Mouse (Mus musculus) small intestine, adult 2 months (tissue): ENCODE results near the gene Ckap2. TPM values are rescaled to one million over a fixed set of nuclear protein-coding genes. Genes with fewer than 3 reads are reported as not detected.
A peak's percentile ranks its signal among the peaks of the same experiment; 100 is the strongest.

Source experiments
- H3K27ac ChIP-seq: fragments of 200-500 bp; 2 replicates; pipeline ENCODE4 v1.5.1; 2012; ENCODE audit warnings: low read depth, low read length, control low read depth, inconsistent platforms; ENCODE audit not compliant: insufficient read depth
- H3K27me3 ChIP-seq: fragments of 200-500 bp; 2 replicates; pipeline ENCODE4 v1.6.1; 2012; ENCODE audit warnings: mild to moderate bottlenecking, moderate library complexity, low read length, inconsistent platforms; ENCODE audit not compliant: control insufficient read depth, insufficient read depth
- H3K36me3 ChIP-seq: fragments of 200-500 bp; 2 replicates; pipeline ENCODE4 v1.6.1; 2012; ENCODE audit warnings: mild to moderate bottlenecking, low read length, control low read depth, inconsistent platforms; ENCODE audit not compliant: control insufficient read depth, insufficient read depth
- H3K4me1 ChIP-seq: fragments of 200-500 bp; 2 replicates; pipeline ENCODE4 v1.6.1; 2012; ENCODE audit warnings: low read length, inconsistent platforms, mixed read lengths; ENCODE audit not compliant: control insufficient read depth, insufficient read depth, insufficient read length
- H3K4me3 ChIP-seq: fragments of 200-500 bp; 2 replicates; pipeline ENCODE4 v1.5.1; 2012; ENCODE audit warnings: low read depth, mild to moderate bottlenecking, control low read depth, inconsistent platforms, low read length, moderate library complexity
- CTCF ChIP-seq: fragments of 200-500 bp; IDR thresholded peaks from 2 replicates; pipeline ENCODE4 v1.5.1; 2012; ENCODE audit warnings: low read depth, mild to moderate bottlenecking, control low read depth, inconsistent platforms, low read length, moderate library complexity, mixed read lengths; ENCODE audit not compliant: insufficient replicate concordance, insufficient read length; ENCODE audit errors: extremely low read depth
- POLR2A ChIP-seq: fragments of 200-500 bp; IDR thresholded peaks from 2 replicates; pipeline ENCODE4 v1.6.1; 2012; ENCODE audit warnings: low read depth, mild to moderate bottlenecking, control low read depth, inconsistent platforms, low read length, moderate library complexity
- WGBS: fragments of 180-500 bp; shearing (Covaris S2); methylation state at CpG from one replicate; pipeline ENCODE4 v1.1.7; 2018; 5-methylcytosine and 5-hydroxymethylcytosine counted together
- polyA plus RNA-seq: library from polyadenylated mRNA; depleted of rRNA; stranded (reverse); fragments of >200 nt; gene quantifications from 2 replicates; pipeline ENCODE4 v1.2.3, GENCODE M21; 2012

Gene Ckap2
- polyA plus RNA-seq, 1 experiment: 2.1 TPM

- 94% methylated on average over 5 of the region's 5 CpGs for WGBS
- Histone ChIP-seq H3K4me1 (peaks cover 6% of the 10 kb centered on the region), H3K4me3 (no peak overlapping the region), H3K36me3 (peaks cover 7% of the 10 kb centered on the region; the same call in 1 of the 2 replicates), H3K27me3 (no peaks in the 10 kb centered on the region), H3K27ac (no peak overlapping the region)
- TF ChIP-seq POLR2A: no peak
- TF ChIP-seq CTCF: no peak
Observed at GRCm38 (mm10) chr8:22169167-22169566, 16.5 kb downstream of the Ckap2 start.

DNA sequence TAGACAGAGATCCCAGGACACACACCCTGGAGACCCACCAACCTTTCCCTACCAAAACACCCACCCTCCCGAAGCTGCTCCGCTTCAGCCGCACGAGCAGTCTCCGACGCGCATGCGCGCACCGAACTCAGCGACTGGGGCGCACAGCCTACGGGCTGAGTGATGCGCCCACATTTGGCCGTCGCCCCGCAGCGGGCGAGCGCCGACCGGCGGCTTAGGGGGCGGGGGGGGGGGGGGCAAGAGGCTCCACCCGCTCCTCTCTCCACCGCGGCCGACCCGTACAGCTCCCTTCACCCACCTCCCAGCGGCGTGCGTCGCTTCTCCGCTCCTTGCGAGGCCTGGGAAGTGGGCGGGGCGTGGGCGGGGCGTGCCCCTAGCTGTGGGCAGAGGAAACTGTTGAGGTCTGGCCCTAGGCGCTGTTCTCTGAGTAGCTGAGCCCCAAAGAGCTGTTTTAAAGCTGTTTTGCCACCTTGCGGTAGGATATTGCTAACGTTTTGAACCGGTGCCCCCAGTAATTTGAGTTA is 19.5 kb downstream of the Ckap2 start, which contains the start of gene Nek3:
Nek3 (minus strand) TSS at position 356 of the 524 bp plus-strand sequence.
- peak within 1 kb of the TSS; percentile 70 for H3K4me3 ChIP-seq
- WGBS: under 1% methylated on average over 43 of the region's 43 CpGs
- H3K4me1 ChIP-seq: peaks cover 8% of the 10 kb centered on the region
- H3K36me3 ChIP-seq: peaks cover 7% of the 10 kb centered on the region; the same call in 1 of the 2 replicates
- H3K27ac ChIP-seq: peak within 1 kb of the TSS; percentile 92
- TF ChIP-seq CTCF (peak; percentile 52; the same call in 1 of the 2 replicates), POLR2A (peak; percentile 45; the same call in 1 of the 2 replicates)
- H3K27me3 ChIP-seq: no peaks in the 10 kb centered on the region

DNA sequence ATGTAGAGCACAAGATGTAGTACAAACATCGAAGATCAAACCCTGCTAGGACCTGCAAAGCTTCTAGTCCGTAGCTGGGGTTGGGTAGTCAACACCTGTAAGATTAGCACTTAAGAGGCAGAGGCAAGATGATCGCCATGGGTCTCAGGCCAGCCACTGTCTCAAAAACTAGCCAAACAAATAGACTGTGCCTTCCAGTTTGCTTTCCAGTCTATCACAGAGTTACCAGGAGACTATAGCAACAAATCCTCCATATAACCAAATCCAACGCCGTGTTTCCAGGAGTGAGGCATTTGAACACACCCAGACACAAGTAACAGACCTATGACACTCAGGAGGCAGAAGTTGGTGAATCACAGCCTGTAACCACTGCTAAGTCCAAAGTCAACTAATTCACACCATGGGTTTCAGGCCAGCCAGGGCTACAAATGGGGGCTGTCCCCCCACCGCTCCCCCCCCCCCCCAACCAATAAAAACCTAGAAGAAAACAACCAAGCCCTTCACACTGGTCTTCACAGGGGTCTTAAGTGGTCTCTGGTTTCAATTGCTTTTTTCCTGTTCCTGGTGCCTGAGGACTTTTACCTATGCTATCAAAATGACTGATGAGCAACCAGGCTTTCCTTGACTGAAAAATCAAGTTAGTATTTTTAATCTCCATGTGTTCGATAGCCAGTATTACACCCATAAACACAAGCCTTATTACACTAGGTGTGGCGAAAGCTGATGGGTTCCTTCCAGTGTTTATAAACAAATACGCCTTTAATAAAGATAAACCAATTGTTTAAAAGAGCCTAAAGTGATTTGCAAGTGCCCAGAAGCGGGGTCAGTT is 20.2 kb downstream of the Ckap2 start:
- peak overlapping the region; percentile 92 for H3K27ac ChIP-seq
- H3K36me3 ChIP-seq: peaks cover 7% of the 10 kb centered on the region; the same call in 1 of the 2 replicates
- WGBS: 27% methylated on average over 10 of the region's 10 CpGs
- no peak for TF ChIP-seq POLR2A
- no peak for TF ChIP-seq CTCF
- H3K4me1 ChIP-seq: peaks cover 8% of the 10 kb centered on the region
- H3K27me3 ChIP-seq: no peaks in the 10 kb centered on the region
- peak overlapping the region; percentile 70 for H3K4me3 ChIP-seq

DNA sequence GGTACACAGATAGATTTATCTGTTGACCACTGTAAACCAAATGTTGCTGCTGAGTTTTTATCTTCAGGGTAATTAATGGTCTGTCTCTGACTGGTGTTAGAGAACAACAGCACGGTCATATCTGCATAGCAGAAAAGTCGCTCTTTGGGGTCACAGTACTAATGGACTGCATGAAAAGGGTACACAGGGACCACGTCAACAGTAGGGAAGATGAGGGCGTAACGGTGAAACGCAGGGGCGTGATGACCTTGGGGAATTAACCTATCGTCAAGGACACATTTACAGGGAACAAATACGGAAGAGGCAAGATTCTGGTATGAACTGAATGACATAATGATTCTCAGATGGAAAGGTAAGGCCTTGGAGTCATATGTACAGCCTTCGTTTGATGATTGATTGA is 21.2 kb downstream of the Ckap2 start:
- Histone ChIP-seq H3K4me3 (no peak overlapping the region), H3K27ac (peak overlapping the region; percentile 92), H3K36me3 (peaks cover 11% of the 10 kb centered on the region; the same call in 1 of the 2 replicates), H3K27me3 (no peaks in the 10 kb centered on the region), H3K4me1 (peaks cover 8% of the 10 kb centered on the region)
- TF ChIP-seq CTCF (no peak), POLR2A (no peak)
- WGBS: 88% methylated on average over 10 of the region's 10 CpGs

GRCm38 (mm10) chr8:22162206-22162605 is 23.4 kb downstream of the Ckap2 start:
- no peak overlapping the region for H3K4me3 ChIP-seq
- no peaks in the 10 kb centered on the region for H3K27me3 ChIP-seq
- H3K4me1 ChIP-seq: peaks cover 8% of the 10 kb centered on the region
- peaks cover 18% of the 10 kb centered on the region for H3K36me3 ChIP-seq
- no peak for TF ChIP-seq CTCF
- no peak overlapping the region for H3K27ac ChIP-seq
- WGBS: 80% methylated on average over 8 of the region's 8 CpGs

GRCm38 (mm10) chr8:22150345-22150663 is 35.3 kb downstream of the Ckap2 start:
- no peaks in the 10 kb centered on the region for H3K27me3 ChIP-seq

DNA sequence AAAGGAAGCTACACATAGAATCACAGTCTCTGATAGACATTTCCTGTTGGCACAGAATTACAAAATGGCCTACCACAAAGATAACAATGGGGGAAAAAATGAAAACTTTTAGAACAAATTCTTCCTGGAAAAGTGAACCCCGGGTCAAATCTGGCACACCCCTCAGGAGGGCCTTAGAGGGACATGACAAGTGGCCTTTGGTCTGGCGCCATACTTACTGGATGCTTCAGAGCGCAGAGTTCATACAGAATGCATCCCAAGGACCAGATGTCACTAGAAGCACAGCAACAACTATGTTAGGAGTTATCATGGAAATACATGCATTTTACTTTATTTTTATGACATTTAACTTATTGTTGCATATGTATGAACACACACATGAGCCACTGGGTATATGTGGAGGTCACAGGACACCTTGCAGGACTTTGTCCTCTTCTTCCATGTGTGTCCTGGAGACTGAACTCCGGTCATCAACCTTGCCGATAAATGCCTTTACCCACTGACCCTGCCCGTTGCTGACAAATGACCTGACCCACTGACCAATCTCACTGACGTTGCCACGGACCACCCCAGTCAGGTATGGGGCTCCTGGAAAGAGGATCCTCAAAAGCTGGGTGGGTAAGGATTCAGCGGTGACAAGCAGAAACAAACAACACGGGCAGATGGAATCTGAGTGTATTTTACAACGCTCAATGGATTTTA is 35.8 kb downstream of the Ckap2 start:
- no peak overlapping the region for H3K4me3 ChIP-seq
- WGBS: 43% methylated on average over 11 of the region's 11 CpGs
- H3K27ac ChIP-seq: peak overlapping the region; percentile 22; the same call in 1 of the 2 replicates
- peaks cover 5% of the 10 kb centered on the region; the same call in 1 of the 2 replicates for H3K4me1 ChIP-seq
- H3K36me3 ChIP-seq: peaks cover 15% of the 10 kb centered on the region
- no peaks in the 10 kb centered on the region for H3K27me3 ChIP-seq
- no peak for TF ChIP-seq CTCF
- TF ChIP-seq POLR2A: no peak

More at GRCm38 (mm10) chr8:22150345-22150663, 35.3 kb downstream of the Ckap2 start:
- peaks cover 14% of the 10 kb centered on the region for H3K36me3 ChIP-seq
- H3K27ac ChIP-seq: no peak overlapping the region
- H3K4me1 ChIP-seq: peaks cover 10% of the 10 kb centered on the region; the same call in 1 of the 2 replicates
- TF ChIP-seq POLR2A (no peak), CTCF (no peak)
- WGBS: 19% methylated on average over 3 of the region's 3 CpGs
- no peak overlapping the region for H3K4me3 ChIP-seq
